Mouse (Mus musculus) CH12F3 (cell line): Measurements from ENCODE around the gene Fam162a.
"Not testable (repeated sequence)": the region's sequence is repeated elsewhere in the genome, so short reads cannot be mapped to it uniquely, and the experiment has no call there.

Source experiments
- in situ Hi-C: fragments of 300-500 bp; cut with MboI; formaldehyde crosslinking; loops from 2 replicates; pipeline ENCODE4 v1.14.3; 2020; ENCODE audit warnings: low sequenced_read_pairs

Fam162a gene

GRCm38 (mm10) chr16:36063315-36063714, 8.1 kb downstream of the Fam162a start:
- in situ Hi-C loops, result no loop called here

DNA sequence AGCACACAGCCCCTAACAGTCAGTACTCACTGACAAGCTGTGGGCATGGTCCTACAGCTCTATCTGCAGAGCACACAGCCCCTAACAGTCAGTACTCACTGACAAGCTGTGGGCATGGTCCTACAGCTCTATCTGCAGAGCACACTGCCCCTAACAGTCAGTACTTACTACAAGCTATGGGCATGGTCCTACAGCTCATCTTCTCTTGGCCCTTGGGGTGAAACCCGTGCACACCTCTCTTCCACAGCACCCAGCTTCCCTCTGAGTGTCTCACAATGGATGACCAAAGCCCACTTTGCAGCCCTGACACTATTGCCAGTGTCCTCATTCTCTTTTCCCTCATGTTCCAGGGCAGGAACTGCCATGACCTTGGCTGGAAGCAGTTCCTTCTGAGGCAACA, 8.9 kb downstream of the Fam162a start:
- in situ Hi-C loops, result not testable (repeated sequence)

GRCm38 (mm10) chr16:36057933-36058475, 13.4 kb downstream of the Fam162a start:
- in situ Hi-C loops, result no loop called here

GRCm38 (mm10) chr16:36056416-36056815, 15.0 kb downstream of the Fam162a start:
- in situ Hi-C loops, result no loop called here

DNA sequence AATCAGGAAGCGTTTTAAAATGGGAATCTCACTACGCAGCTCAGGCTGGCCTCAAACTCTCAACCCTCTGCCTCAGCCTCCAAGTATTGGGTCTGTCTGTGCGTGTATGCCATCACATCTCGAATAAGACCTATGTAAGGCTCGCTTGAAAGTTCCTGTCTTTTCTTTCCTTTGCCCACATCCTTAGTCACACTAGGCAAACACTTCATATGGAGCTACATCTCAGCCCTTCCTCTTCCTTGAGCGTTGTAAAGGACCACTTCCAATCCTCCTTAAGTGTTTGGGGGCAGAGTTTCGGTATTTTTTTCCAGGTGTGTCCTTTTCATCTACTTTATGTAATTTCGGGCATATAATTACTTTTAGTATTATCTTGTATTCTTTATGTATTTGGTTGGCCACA, 16.5 kb downstream of the Fam162a start:
- in situ Hi-C loops, result no loop called here

DNA sequence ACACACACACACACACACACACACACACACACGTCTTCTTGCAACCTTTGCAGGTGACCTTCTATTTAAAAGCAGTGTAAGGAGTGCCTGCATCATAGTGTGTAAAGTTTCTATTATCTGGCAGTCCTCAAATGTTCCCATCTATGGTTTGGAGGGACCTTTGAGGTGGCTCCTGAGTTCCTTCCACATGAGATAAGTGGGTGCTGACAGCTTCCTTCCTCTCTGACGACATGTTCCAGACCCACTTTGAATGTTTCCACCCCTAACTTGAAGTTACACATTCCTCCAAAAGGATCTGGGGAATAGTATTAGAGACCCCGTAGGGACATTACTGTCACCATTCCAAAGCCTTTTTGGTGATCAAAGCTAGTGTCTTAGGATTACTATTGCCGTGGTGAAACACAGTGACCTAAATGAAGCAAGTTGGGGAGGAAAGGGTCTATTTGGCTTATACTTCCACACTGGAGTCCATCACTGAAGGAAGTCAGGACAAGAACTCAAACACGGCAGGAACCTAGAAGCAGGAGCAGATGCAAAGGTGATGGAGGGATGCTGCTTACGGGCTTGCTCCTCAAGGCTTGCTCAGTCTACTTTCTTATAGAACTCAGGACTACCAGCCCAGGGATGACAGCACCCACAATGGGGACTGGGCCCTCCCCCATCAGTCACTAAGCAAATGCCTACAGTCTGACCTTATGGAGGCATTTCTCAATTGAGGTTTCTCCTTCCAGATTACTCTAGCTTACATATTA, 17.7 kb downstream of the Fam162a start:
- in situ Hi-C loops, result no loop called here

GRCm38 (mm10) chr16:36051491-36051890, 19.9 kb downstream of the Fam162a start:
- in situ Hi-C loops, result no loop called here

DNA sequence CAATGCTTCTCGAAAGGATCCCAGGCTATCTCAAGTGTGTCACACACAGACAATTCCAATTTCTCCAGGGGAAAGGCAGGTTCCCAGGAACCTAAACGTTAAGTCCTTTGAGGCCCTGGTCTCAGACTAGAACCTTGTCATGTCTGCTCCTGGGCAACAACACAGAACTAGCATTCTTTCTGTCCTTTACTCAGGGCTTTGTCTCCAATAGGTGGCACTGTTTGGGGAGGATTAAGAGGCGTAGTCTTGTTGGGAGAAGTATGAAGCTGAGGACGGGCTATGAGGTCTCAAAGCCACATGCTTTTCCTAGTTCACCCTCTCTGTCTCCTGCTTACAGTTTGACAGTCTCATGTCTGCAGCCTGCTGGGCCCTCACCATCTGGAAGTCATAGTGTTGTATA, 23.9 kb downstream of the Fam162a start:
- in situ Hi-C loops, result no loop called here

DNA sequence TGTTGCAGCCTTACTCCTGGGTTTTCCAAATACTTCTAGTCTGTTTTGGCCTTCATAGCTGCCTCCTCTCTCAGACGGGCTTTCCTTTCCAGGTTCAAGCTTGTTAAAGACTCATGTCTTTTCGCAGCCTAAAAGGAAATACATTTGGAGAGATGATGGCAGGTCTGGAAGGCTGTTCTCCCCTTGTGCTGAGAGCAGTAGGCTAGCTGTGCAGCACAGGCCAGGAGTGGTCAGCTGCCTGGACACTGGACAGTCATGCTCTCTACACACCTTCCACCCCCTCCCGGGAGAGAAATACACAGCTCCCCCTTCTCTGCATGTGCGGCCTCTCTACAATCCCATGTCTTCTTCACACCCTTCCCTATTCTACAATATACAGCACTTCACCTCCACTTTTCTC, 27.4 kb downstream of the Fam162a start:
- in situ Hi-C loops, result no loop called here

DNA sequence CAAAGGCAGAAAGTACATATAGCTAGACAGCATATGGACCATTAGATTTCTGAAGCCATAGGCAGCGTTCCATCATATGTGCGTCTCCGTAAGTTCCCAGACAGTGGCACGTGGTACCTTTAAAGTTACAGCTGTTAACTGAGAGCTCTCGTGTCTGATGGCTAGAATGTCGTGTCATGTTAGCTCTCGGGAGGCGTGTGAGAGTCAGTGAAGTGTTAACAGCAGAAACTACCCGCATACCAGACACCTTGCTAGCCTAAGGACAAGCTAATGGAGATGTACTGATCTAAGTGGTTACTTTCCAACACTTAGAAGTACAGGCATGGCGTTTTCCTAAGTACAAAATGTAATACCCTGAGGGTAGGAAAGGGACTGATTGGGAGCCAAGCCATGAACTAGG, 28.3 kb downstream of the Fam162a start:
- in situ Hi-C loops, result no loop called here

DNA sequence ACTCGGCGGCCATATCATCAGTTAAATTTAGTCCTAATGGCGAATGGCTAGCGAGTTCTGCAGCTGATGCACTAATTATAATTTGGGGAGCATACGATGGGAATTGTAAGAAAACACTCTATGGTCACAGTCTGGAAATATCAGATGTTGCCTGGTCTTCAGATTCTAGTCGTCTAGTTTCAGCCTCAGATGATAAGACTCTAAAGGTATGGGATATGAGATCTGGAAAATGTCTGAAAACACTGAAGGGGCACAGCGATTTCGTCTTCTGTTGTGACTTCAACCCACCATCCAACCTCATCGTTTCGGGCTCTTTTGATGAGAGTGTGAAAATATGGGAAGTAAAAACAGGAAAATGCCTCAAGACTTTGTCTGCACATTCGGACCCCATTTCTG, 29.8 kb downstream of the Fam162a start:
- in situ Hi-C loops, result no loop called here

DNA sequence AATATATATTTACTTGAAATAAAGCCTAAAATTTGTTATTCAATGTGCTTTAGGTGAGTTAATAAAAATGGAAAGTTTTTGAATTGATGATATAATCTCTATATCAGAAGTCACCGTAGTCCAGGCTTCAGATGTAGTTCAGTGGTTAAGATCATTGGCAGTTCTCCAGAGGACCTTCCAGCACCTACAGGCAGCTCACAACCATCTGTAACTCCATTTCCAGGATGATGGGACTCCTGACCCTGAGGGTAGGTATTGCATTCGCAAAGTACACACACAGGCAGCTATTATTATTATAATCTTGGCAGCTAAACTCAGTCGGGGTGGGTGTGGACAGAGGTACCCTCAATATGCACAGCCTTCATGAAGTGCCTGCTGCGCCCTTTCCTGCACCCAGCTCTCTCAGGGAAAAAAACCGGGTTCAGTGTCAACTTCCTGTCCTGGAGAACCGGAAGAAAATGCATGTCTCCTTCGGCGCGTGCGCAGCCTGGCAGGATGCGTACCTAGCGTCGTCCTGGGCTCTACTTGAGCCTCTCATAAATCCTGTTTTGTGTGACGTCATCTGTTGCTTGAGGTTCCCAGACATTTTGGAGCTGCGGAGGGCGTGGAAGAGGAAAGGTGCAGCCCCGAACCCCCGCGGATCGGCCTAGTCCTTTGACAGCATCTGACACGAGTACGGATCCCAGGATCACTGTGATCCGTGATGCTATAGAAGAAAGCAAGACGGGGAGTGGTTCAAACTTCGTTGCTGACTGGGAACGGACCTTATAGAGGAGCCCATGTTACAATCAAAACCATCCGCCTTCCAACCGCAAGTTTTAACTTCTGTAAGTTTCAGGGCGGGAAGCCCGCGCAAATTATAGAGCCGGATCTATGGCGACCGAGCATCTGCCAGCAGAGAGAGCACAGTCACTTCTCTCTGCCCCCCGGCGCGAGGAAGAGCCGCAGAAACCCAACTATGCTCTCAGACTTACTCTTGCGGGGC, 30.5 kb downstream of the Fam162a start, which contains the start of gene Wdr5b:
Gene Wdr5b (plus strand): TSS at position 551 of the 985 bp plus-strand sequence.
- in situ Hi-C loops, result no loop called here

DNA sequence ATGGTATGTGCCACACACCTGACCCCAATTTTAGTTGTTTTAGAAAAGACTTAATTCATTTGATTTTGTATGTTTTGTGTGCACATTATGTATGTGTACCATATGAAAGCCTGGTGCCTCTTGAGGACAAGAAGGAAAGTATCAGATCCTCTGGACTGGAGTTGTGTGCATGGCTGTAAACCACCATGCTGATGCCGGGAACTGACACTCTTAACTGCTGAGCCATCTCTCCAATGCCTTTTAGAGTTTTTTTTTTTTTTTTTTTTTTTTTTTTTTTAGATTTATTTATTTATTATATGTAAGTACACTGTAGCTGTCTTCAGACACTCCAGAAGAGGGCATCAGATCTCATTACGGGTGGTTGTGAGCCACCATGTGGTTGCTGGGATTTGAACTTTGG, 43.3 kb downstream of the Fam162a start:
- in situ Hi-C loops, result not testable (repeated sequence)

DNA sequence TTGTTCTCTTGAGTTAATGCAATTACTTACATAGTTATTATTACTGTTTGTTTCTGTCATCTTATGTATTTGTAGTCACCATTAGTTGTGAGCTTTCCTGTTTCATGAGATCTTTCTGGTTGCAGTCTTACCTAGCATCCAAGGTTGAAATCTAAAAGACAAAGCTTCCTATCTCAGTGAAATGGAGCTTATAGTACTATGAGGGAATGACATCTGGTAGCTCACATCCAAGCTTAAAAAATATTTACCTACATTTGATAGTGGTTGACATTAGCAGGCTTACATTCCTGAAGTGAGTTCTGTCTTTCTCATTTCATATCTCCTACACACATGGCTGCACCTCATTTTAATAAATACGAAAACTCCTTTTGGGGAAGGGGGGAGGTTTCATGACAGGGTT, 55.1 kb downstream of the Fam162a start:
- in situ Hi-C loops, result no loop called here

- in situ Hi-C loops, result no loop called here
Observed at GRCm38 (mm10) chr16:36008396-36008795, 63.0 kb downstream of the Fam162a start.

- in situ Hi-C loops, result not testable (repeated sequence)
Observed at GRCm38 (mm10) chr16:35998852-35999251, 72.5 kb downstream of the Fam162a start.
